Comparison of ENCODE assay signal across 33 mouse cellular contexts in genomic region chr17:13937787-13938186, GRCm38 (mm10). TPM values are rescaled to one million over a fixed set of nuclear protein-coding genes. Genes with fewer than 3 reads are reported as not detected.
DNase-seq lines count a peak whose midpoint lies in the region; ATAC-seq and TF ChIP-seq lines count a peak whose summit lies in the region.
"Had no signal": no experiment of that assay in that cellular context is flagged by ENCODE, and none has a peak within 500 bp of the region (broad histone marks: within the 10 kb centered on the region; RNA-seq: fewer than 3 reads in every experiment).

No protein-coding gene starts in this region.

- H3K4me2 ChIP-seq in heart, postnatal 0 days (ENCODE audit: low read depth, low read length): no peak overlapping the region
- H3K4me2 ChIP-seq: embryonic facial prominence, embryonic 12.5 days; embryonic facial prominence, embryonic 15.5 days; heart, embryonic 12.5 days; hindbrain, embryonic 13.5 days; intestine, embryonic 15.5 days had no signal

- H3K27ac ChIP-seq in heart, postnatal 0 days (ENCODE audit: low read depth): peak overlapping the region; percentile 76; the same call in 1 of the 2 replicates
- H3K27ac ChIP-seq: embryonic facial prominence, embryonic 12.5 days; embryonic facial prominence, embryonic 15.5 days; hindbrain, embryonic 10.5 days; hindbrain, embryonic 13.5 days; intestine, embryonic 15.5 days had no signal

- H3K4me1 ChIP-seq in heart, postnatal 0 days (ENCODE audit: control insufficient read depth, insufficient read depth): peaks cover 32% of the 10 kb centered on the region
- H3K4me1 ChIP-seq: embryonic facial prominence, embryonic 12.5 days; embryonic facial prominence, embryonic 15.5 days; hindbrain, embryonic 10.5 days; hindbrain, embryonic 13.5 days; intestine, embryonic 15.5 days had no signal

- 80% methylated on average over 4 of the region's 4 CpGs for WGBS in heart, postnatal 0 days

- H3K36me3 ChIP-seq in heart, postnatal 0 days (replicated peaks; ENCODE audit: control insufficient read depth, insufficient read depth, low read length): no peaks in the 10 kb centered on the region
- H3K36me3 ChIP-seq: embryonic facial prominence, embryonic 12.5 days; embryonic facial prominence, embryonic 15.5 days; G1E; heart, embryonic 12.5 days; hindbrain, embryonic 10.5 days; hindbrain, embryonic 13.5 days; intestine, embryonic 15.5 days had no signal

- H3K9me3 ChIP-seq in heart, postnatal 0 days (replicated peaks; ENCODE audit: control insufficient read depth, low read length): no peaks in the 10 kb centered on the region
- H3K9me3 ChIP-seq: embryonic facial prominence, embryonic 12.5 days; embryonic facial prominence, embryonic 15.5 days; G1E; heart, embryonic 12.5 days; hindbrain, embryonic 10.5 days; hindbrain, embryonic 13.5 days; intestine, embryonic 15.5 days had no signal

- DNase-seq in heart, adult 11 months: peak; percentile 88
- no peak for DNase-seq in heart, postnatal 36 days
- DNase-seq in heart, postnatal 0 days (ENCODE audit: low spot score): no peak
- no peak for DNase-seq in heart, postnatal 10 days
- peak; percentile 2 for DNase-seq in urinary bladder, adult 2 months (ENCODE audit: low spot score)
- no peak for DNase-seq in urinary bladder, postnatal 10 days (ENCODE audit: low spot score)
- DNase-seq: adrenal gland, postnatal 10 days; adrenal gland, postnatal 36 days; B cell, adult 2 months; cerebellum, adult 11 months; cerebellum, adult 2 months; cerebellum, adult 9-11 months; cerebellum, postnatal 25 days; forebrain, postnatal 0 days; gastrocnemius, postnatal 25 days; kidney, adult 11 months had no signal

- intact Hi-C loops in heart, postnatal 36 days (cut with DNase I): loop anchor here (2.0 kb wide), 1 partner anchor 23 kb away; no protein-coding TSS in a partner anchor
- intact Hi-C loops in heart, postnatal 10 days (cut with DNase I): no loop called here

- H3K27me3 ChIP-seq in heart, postnatal 0 days (ENCODE audit: control insufficient read depth, insufficient read depth, low read length): no peaks in the 10 kb centered on the region
- H3K27me3 ChIP-seq: CH12.LX; embryonic facial prominence, embryonic 12.5 days; embryonic facial prominence, embryonic 15.5 days; heart, embryonic 12.5 days; hindbrain, embryonic 13.5 days; intestine, embryonic 15.5 days; Patski had no signal

- no peak for ATAC-seq in heart, postnatal 0 days (ENCODE audit: insufficient read depth, low read depth)
- ATAC-seq: forebrain, embryonic 14.5 days; forebrain, postnatal 0 days; intestine, embryonic 15.5 days; Patski had no signal

- no peak for TF ChIP-seq EP300 in heart, postnatal 0 days (IDR thresholded peaks at IDR 0.05; ENCODE audit: low read depth)

- no peak overlapping the region for H3K4me3 ChIP-seq in heart, postnatal 0 days (ENCODE audit: low read depth, low read length)
- H3K4me3 ChIP-seq: embryonic facial prominence, embryonic 12.5 days; embryonic facial prominence, embryonic 15.5 days; heart, embryonic 12.5 days; hindbrain, embryonic 10.5 days; hindbrain, embryonic 13.5 days; intestine, embryonic 15.5 days had no signal

- H3K9ac ChIP-seq in heart, postnatal 0 days (replicated peaks; ENCODE audit: low read depth, low read length): no peak overlapping the region
- H3K9ac ChIP-seq: embryonic facial prominence, embryonic 12.5 days; embryonic facial prominence, embryonic 15.5 days; forebrain, postnatal 0 days; heart, embryonic 12.5 days; hindbrain, embryonic 13.5 days; intestine, embryonic 15.5 days had no signal

- TF ChIP-seq CTCF in heart, postnatal 0 days (IDR thresholded peaks at IDR 0.05; ENCODE audit: low read depth): no peak

RNA-seq across cellular contexts. Expression of gene Gm7168, which starts 10.4 kb away (rescaled TPM):
- total RNA-seq in heart, postnatal 36 days (2021): under 1 TPM in 1 of 2 experiments, not detected in 1; 0.16 TPM
- total RNA-seq in heart, postnatal 0 days (2014; rRNA removed; ENCODE audit: low replicate concordance): not detected in 2 replicates
- not detected in 2 replicates for polyA plus RNA-seq in heart, postnatal 0 days (2015; fragmentation: Nextera tagmentation; extraction: Ambion mirVana)
- total RNA-seq in heart, postnatal 10 days (2021): not detected
- polyA plus RNA-seq in urinary bladder, adult 2 months (2012; rRNA removed): not detected in 2 replicates
- total RNA-seq: adrenal gland, adult 18-20 months; adrenal gland, postnatal 10 days; CH12.LX; common myeloid progenitor, adult 5-6 weeks; forebrain, postnatal 0 days; gastrocnemius, adult 8-10 months; gastrocnemius, postnatal 25 days; granulocyte monocyte progenitor cell, adult 5-6 weeks had no signal
- polyA plus RNA-seq: cerebellum, adult 2 months; embryonic facial prominence, embryonic 12.5 days; embryonic facial prominence, embryonic 15.5 days; forebrain, embryonic 11.5 days; forebrain, embryonic 14.5 days; forebrain, postnatal 0 days; G1E; heart, embryonic 12.5 days; heart, embryonic 16.5 days; hindbrain, embryonic 10.5 days; hindbrain, embryonic 13.5 days; hindbrain, embryonic 16.5 days; intestine, embryonic 15.5 days; Patski had no signal

Comparison
In these comparisons a context has a peak if more than half of its experiments do, and no peak if none do; other contexts are left out.
1. DNase-seq: peak in heart, adult 11 months (single experiment) and urinary bladder, adult 2 months (single experiment); none in heart, postnatal 36 days (0 of 2), heart, postnatal 0 days (single experiment), heart, postnatal 10 days (0 of 2) and urinary bladder, postnatal 10 days (single experiment).